Mouse (Mus musculus) erythroblast, embryonic 14.5 days (primary cell): ENCODE measurements around the gene Prkn. TPM values are rescaled to one million over a fixed set of nuclear protein-coding genes. Genes with fewer than 3 reads are reported as not detected.

ENCODE experiments used
- H3K27me3 ChIP-seq: 2 replicates; pipeline ENCODE4 v1.6.1; 2012; ENCODE audit warnings: inconsistent platforms; ENCODE audit not compliant: control insufficient read depth
- H3K36me3 ChIP-seq: 2 replicates; pipeline ENCODE4 v1.6.1; 2012; ENCODE audit warnings: mild to moderate bottlenecking, inconsistent platforms; ENCODE audit not compliant: control insufficient read depth
- H3K4me1 ChIP-seq: 2 replicates; pipeline ENCODE4 v1.6.1; 2012; ENCODE audit warnings: inconsistent platforms; ENCODE audit not compliant: control insufficient read depth
- H3K4me3 ChIP-seq: replicated peaks from 2 replicates; pipeline ENCODE3; 2012; ENCODE audit warnings: moderate library complexity, mild to moderate bottlenecking, inconsistent platforms
- H3K9me3 ChIP-seq: 2 replicates; pipeline ENCODE4 v1.6.1; 2012; ENCODE audit warnings: low read length, inconsistent platforms, mixed read lengths; ENCODE audit not compliant: control insufficient read depth
- GATA1 ChIP-seq: IDR thresholded peaks from 2 replicates; pipeline ENCODE4 v1.6.1; 2012; ENCODE audit warnings: low read length, inconsistent platforms, mixed read lengths
- TAL1 ChIP-seq: IDR thresholded peaks from 3 replicates; pipeline ENCODE4 v1.6.1; 2012; ENCODE audit warnings: low read length, inconsistent platforms, mixed read lengths
- polyA plus RNA-seq: library from polyadenylated mRNA; stranded (reverse); fragments of >175 nt; gene quantifications from 2 replicates; pipeline ENCODE4 v1.2.3, GENCODE M21; 2012

Gene Prkn
- polyA plus RNA-seq, 1 experiment, result not detected

- Histone ChIP-seq H3K4me3 (no peak overlapping the region), H3K36me3 (no peaks in the 10 kb centered on the region), H3K4me1 (no peaks in the 10 kb centered on the region), H3K27me3 (no peaks in the 10 kb centered on the region), H3K9me3 (no peaks in the 10 kb centered on the region)
- no peak for TF ChIP-seq GATA1
- TF ChIP-seq TAL1, result no peak
Measured at GRCm38 (mm10) chr17:11788270-11788936, 948.2 kb downstream of the Prkn start.

DNA sequence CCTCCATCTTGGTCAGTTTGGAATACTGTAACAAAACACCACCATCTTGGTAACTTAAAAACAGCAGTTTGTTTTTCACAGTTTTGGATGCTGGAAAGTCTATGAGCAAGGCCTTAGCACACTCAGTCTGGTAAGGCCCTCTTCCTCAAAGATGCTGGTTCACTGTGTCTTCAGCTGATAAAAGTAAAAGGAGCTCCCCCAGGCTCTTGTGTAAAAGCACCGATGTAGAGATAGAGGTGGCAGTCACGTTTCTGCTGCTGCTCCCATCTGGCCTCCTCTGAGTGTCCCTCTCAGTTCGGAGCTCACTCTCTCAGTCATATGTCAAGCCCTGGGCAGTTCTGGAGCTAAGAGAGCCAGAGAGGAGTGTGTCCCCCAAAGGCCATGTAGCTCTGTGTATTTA is 955.8 kb downstream of the Prkn start:
- Histone ChIP-seq H3K4me3 (no peak overlapping the region), H3K4me1 (no peaks in the 10 kb centered on the region), H3K36me3 (no peaks in the 10 kb centered on the region), H3K9me3 (no peaks in the 10 kb centered on the region), H3K27me3 (no peaks in the 10 kb centered on the region)
- TF ChIP-seq TAL1 (no peak), GATA1 (no peak)

GRCm38 (mm10) chr17:11801226-11801625 is 961.0 kb downstream of the Prkn start:
- Histone ChIP-seq H3K27me3 (no peaks in the 10 kb centered on the region), H3K4me3 (no peak overlapping the region), H3K9me3 (no peaks in the 10 kb centered on the region), H3K4me1 (no peaks in the 10 kb centered on the region), H3K36me3 (no peaks in the 10 kb centered on the region)
- TF ChIP-seq GATA1, result no peak
- no peak for TF ChIP-seq TAL1

DNA sequence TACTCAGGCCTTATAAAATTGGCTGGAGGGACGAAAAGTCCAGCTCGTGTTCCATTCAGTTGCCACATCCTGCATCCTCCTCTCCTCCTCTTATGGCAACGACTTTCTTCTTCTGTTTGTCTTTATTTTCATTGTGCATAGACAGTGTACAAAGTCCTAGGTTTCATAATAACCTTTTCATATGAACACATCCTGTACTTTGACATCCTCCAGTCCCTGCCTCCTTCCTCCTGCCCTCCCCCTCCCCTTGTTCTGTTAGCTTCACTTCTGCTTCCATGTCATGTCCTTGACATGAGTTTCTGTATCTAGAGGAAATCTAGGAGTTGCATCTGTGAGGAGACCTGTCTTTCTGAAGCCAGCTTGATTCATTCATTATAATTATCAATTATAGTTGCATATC is 967.1 kb downstream of the Prkn start:
- Histone ChIP-seq H3K36me3 (no peaks in the 10 kb centered on the region), H3K27me3 (no peaks in the 10 kb centered on the region), H3K9me3 (no peaks in the 10 kb centered on the region), H3K4me3 (no peak overlapping the region), H3K4me1 (no peaks in the 10 kb centered on the region)
- TF ChIP-seq TAL1 (no peak), GATA1 (no peak)

- Histone ChIP-seq H3K27me3 (no peaks in the 10 kb centered on the region), H3K9me3 (no peaks in the 10 kb centered on the region)
Measured at GRCm38 (mm10) chr17:11817886-11818285, 977.7 kb downstream of the Prkn start.

GRCm38 (mm10) chr17:11819506-11819905 is 979.3 kb downstream of the Prkn start:
- Histone ChIP-seq H3K9me3 (no peaks in the 10 kb centered on the region), H3K4me3 (no peak overlapping the region), H3K27me3 (no peaks in the 10 kb centered on the region), H3K4me1 (no peaks in the 10 kb centered on the region), H3K36me3 (no peaks in the 10 kb centered on the region)
- no peak for TF ChIP-seq GATA1

More at GRCm38 (mm10) chr17:11817886-11818285, 977.7 kb downstream of the Prkn start:
- TF ChIP-seq TAL1 (no peak), GATA1 (no peak)
- H3K36me3 ChIP-seq, result no peaks in the 10 kb centered on the region
- H3K4me1 ChIP-seq, result no peaks in the 10 kb centered on the region
- no peak overlapping the region for H3K4me3 ChIP-seq

GRCm38 (mm10) chr17:11820757-11821156 is 980.6 kb downstream of the Prkn start:
- Histone ChIP-seq H3K36me3 (no peaks in the 10 kb centered on the region), H3K9me3 (no peaks in the 10 kb centered on the region), H3K4me3 (no peak overlapping the region), H3K27me3 (no peaks in the 10 kb centered on the region), H3K4me1 (no peaks in the 10 kb centered on the region)
- TF ChIP-seq TAL1 (no peak), GATA1 (no peak)

GRCm38 (mm10) chr17:11829501-11829900 is 989.3 kb downstream of the Prkn start:
- H3K4me3 ChIP-seq, result no peak overlapping the region
- H3K36me3 ChIP-seq, result no peaks in the 10 kb centered on the region
- TF ChIP-seq TAL1 (no peak), GATA1 (no peak)

GRCm38 (mm10) chr17:11837121-11837520 is 996.9 kb downstream of the Prkn start:
- TF ChIP-seq GATA1 (no peak), TAL1 (no peak)
- H3K27me3 ChIP-seq, result no peaks in the 10 kb centered on the region
- no peak overlapping the region for H3K4me3 ChIP-seq
- no peaks in the 10 kb centered on the region for H3K4me1 ChIP-seq
- no peaks in the 10 kb centered on the region for H3K9me3 ChIP-seq
- no peaks in the 10 kb centered on the region for H3K36me3 ChIP-seq

More at GRCm38 (mm10) chr17:11829501-11829900, 989.3 kb downstream of the Prkn start:
- no peaks in the 10 kb centered on the region for H3K9me3 ChIP-seq
- no peaks in the 10 kb centered on the region for H3K27me3 ChIP-seq
- H3K4me1 ChIP-seq, result no peaks in the 10 kb centered on the region

GRCm38 (mm10) chr17:11844436-11844835 is 1004.3 kb downstream of the Prkn start:
- peaks cover 2% of the 10 kb centered on the region for H3K4me1 ChIP-seq
- H3K4me3 ChIP-seq, result no peak overlapping the region
- H3K27me3 ChIP-seq, result no peaks in the 10 kb centered on the region
- no peak for TF ChIP-seq GATA1
- no peak for TF ChIP-seq TAL1
- no peaks in the 10 kb centered on the region for H3K9me3 ChIP-seq
- H3K36me3 ChIP-seq, result no peaks in the 10 kb centered on the region
